Mouse (Mus musculus) intestine, postnatal 0 days (tissue): ENCODE results near the gene 2810408A11Rik. TPM values are rescaled to one million over a fixed set of nuclear protein-coding genes. Genes with fewer than 3 reads are reported as not detected.

Experiments
- ATAC-seq: fragments of 200-750 bp; cut with Nextera tagmentation; 2 replicates; pipeline ENCODE4 v1.8.0; 2017; ENCODE audit warnings: mild to moderate bottlenecking, moderate TSS enrichment, moderate library complexity
- H3K27ac ChIP-seq: fragments of 300-500 bp; sonication (generic); 2 replicates; pipeline ENCODE4 v1.5.1; 2014; ENCODE audit warnings: mild to moderate bottlenecking, low read depth, low read length, moderate library complexity
- H3K27me3 ChIP-seq: fragments of 300-500 bp; sonication (generic); replicated peaks from 2 replicates; pipeline ENCODE4 v1.6.1; 2014; ENCODE audit warnings: low read length, mixed read lengths; ENCODE audit not compliant: control insufficient read depth, insufficient read depth
- H3K36me3 ChIP-seq: fragments of 300-500 bp; sonication (generic); 2 replicates; pipeline ENCODE4 v1.6.1; 2014; ENCODE audit warnings: mild to moderate bottlenecking, moderate library complexity; ENCODE audit not compliant: control insufficient read depth, insufficient read depth
- H3K4me1 ChIP-seq: fragments of 300-500 bp; sonication (generic); replicated peaks from 2 replicates; pipeline ENCODE4 v1.6.1; 2014; ENCODE audit warnings: antibody characterized with exemption, low read length, mixed read lengths; ENCODE audit not compliant: control insufficient read depth, insufficient read depth
- H3K4me2 ChIP-seq: fragments of 300-500 bp; sonication (generic); replicated peaks from 2 replicates; pipeline ENCODE4 v1.6.1; 2014; ENCODE audit warnings: low read depth, mild to moderate bottlenecking, moderate library complexity
- H3K4me3 ChIP-seq: fragments of 300-500 bp; sonication (generic); 2 replicates; pipeline ENCODE4 v1.5.1; 2014; ENCODE audit warnings: low read depth, low read length
- H3K9ac ChIP-seq: fragments of 300-500 bp; sonication (generic); 2 replicates; pipeline ENCODE4 v1.6.1; 2014; ENCODE audit warnings: mild to moderate bottlenecking, low read depth, low read length
- H3K9me3 ChIP-seq: fragments of 300-500 bp; sonication (generic); 2 replicates; pipeline ENCODE4 v1.6.1; 2016; ENCODE audit warnings: mixed run types; ENCODE audit not compliant: control insufficient read depth
- CTCF ChIP-seq: sonication (generic); IDR thresholded peaks from 2 replicates; pipeline ENCODE4 v1.5.1; 2016; ENCODE audit warnings: low read depth, mild to moderate bottlenecking, control low read depth, antibody characterized with exemption, moderate library complexity
- WGBS: fragments of 180-500 bp; shearing (Covaris S2); extraction: QIAGEN DNeasy Blood & Tissue Kit; methylation state at CpG from one replicate; pipeline ENCODE4 v1.1.7; 2014; 5-methylcytosine and 5-hydroxymethylcytosine counted together
- polyA plus RNA-seq: library from polyadenylated mRNA; unstranded; fragments of >200 nt; fragmentation: Nextera tagmentation; extraction: Ambion mirVana; gene quantifications from 2 replicates; pipeline ENCODE4 v1.2.1, GENCODE M21; 2015

2810408A11Rik gene
- polyA plus RNA-seq, 1 experiment from 2014 or later, result 3.5 TPM

- Histone ChIP-seq H3K36me3 (peaks cover 82% of the 10 kb centered on the region), H3K4me3 (no peak overlapping the region), H3K9me3 (no peaks in the 10 kb centered on the region), H3K4me2 (no peak overlapping the region), H3K27ac (no peak overlapping the region), H3K27me3 (no peaks in the 10 kb centered on the region), H3K9ac (no peak overlapping the region), H3K4me1 (no peaks in the 10 kb centered on the region)
- no peak for ATAC-seq
- no peak for TF ChIP-seq CTCF
- WGBS, result 89% methylated on average over 8 of the region's 8 CpGs
Observed at GRCm38 (mm10) chr11:69910177-69910576, 9.4 kb upstream of the 2810408A11Rik start.

DNA sequence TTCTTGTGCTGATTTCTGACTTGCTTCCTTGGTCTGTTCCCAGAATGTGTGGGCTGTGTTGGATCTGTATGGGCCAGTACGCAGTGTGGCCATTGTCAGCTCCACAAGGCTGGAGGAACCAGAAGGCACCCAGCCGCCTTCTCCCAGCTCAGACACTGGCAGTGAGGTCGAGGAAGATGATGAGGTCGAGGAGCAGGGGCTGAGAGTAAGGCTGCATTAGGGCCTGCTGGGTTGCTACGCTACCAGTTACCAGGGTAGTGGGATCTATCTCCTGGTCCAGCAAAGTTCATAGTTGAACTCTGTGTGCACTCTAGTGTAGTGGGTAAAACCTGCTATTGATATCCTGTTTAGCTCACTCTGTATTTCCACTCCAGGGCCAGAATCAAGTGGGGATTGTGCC lies 8.4 kb upstream of the 2810408A11Rik start:
- Histone ChIP-seq H3K27ac (no peak overlapping the region), H3K36me3 (peaks cover 88% of the 10 kb centered on the region), H3K9ac (no peak overlapping the region), H3K4me3 (no peak overlapping the region), H3K4me1 (no peaks in the 10 kb centered on the region), H3K9me3 (no peaks in the 10 kb centered on the region), H3K4me2 (no peak overlapping the region), H3K27me3 (no peaks in the 10 kb centered on the region)
- TF ChIP-seq CTCF, result no peak
- no peak for ATAC-seq
- 95% methylated on average over 5 of the region's 5 CpGs for WGBS

- Histone ChIP-seq H3K9ac (no peak overlapping the region), H3K4me2 (no peak overlapping the region), H3K9me3 (no peaks in the 10 kb centered on the region), H3K36me3 (peaks cover 94% of the 10 kb centered on the region), H3K27ac (no peak overlapping the region), H3K4me3 (no peak overlapping the region), H3K4me1 (no peaks in the 10 kb centered on the region), H3K27me3 (no peaks in the 10 kb centered on the region)
- TF ChIP-seq CTCF, result no peak
- no peak for ATAC-seq
- 89% methylated on average over 11 of the region's 11 CpGs for WGBS
Observed at GRCm38 (mm10) chr11:69908645-69909044, 7.9 kb upstream of the 2810408A11Rik start.

- ATAC-seq, result no peak
- Histone ChIP-seq H3K9ac (no peak overlapping the region), H3K4me2 (no peak overlapping the region), H3K27ac (no peak overlapping the region), H3K27me3 (no peaks in the 10 kb centered on the region), H3K4me1 (no peaks in the 10 kb centered on the region), H3K36me3 (peaks cover 54% of the 10 kb centered on the region), H3K9me3 (no peaks in the 10 kb centered on the region), H3K4me3 (no peak overlapping the region)
- TF ChIP-seq CTCF, result no peak
- 93% methylated on average over 9 of the region's 9 CpGs for WGBS
Observed at GRCm38 (mm10) chr11:69904311-69904710, 3.5 kb upstream of the 2810408A11Rik start.

- no peaks in the 10 kb centered on the region for H3K27me3 ChIP-seq
- no peak for TF ChIP-seq CTCF
- H3K4me2 ChIP-seq, result peak overlapping the region; percentile 98
- H3K4me3 ChIP-seq, result no peak overlapping the region
- no peak for ATAC-seq
- no peak overlapping the region for H3K9ac ChIP-seq
- H3K36me3 ChIP-seq, result peaks cover 41% of the 10 kb centered on the region
- no peaks in the 10 kb centered on the region for H3K4me1 ChIP-seq
- H3K9me3 ChIP-seq, result no peaks in the 10 kb centered on the region
- H3K27ac ChIP-seq, result no peak overlapping the region
- 67% methylated on average over 13 of the region's 13 CpGs for WGBS
Observed at GRCm38 (mm10) chr11:69902972-69903371, 2.2 kb upstream of the 2810408A11Rik start.

- H3K36me3 ChIP-seq, result peaks cover 31% of the 10 kb centered on the region
- no peak; the same call in 1 of the 2 replicates for ATAC-seq
- TF ChIP-seq CTCF, result no peak
- no peaks in the 10 kb centered on the region for H3K4me1 ChIP-seq
- H3K9me3 ChIP-seq, result no peaks in the 10 kb centered on the region
- WGBS, result under 1% methylated on average over 34 of the region's 39 CpGs
- H3K27ac ChIP-seq, result peak overlapping the region; percentile 89
- H3K27me3 ChIP-seq, result no peaks in the 10 kb centered on the region
- peak overlapping the region; percentile 75 for H3K4me3 ChIP-seq
- peak overlapping the region; percentile 65 for H3K9ac ChIP-seq
- peak overlapping the region; percentile 98 for H3K4me2 ChIP-seq
Observed at GRCm38 (mm10) chr11:69901993-69902392, 1.2 kb upstream of the 2810408A11Rik start.

GRCm38 (mm10) chr11:69901406-69901846 lies 639 bp upstream of the 2810408A11Rik start:
- Histone ChIP-seq H3K27me3 (no peaks in the 10 kb centered on the region), H3K4me3 (peak overlapping the region; percentile 75), H3K27ac (peak overlapping the region; percentile 89), H3K4me1 (no peaks in the 10 kb centered on the region), H3K9me3 (no peaks in the 10 kb centered on the region), H3K36me3 (peaks cover 26% of the 10 kb centered on the region), H3K4me2 (peak overlapping the region; percentile 98), H3K9ac (peak overlapping the region; percentile 65)
- TF ChIP-seq CTCF, result no peak
- peak; percentile 80 for ATAC-seq
- under 1% methylated on average over 42 of the region's 42 CpGs for WGBS
